Mouse (Mus musculus) E14TG2a.4 (cell line): ENCODE measurements around the gene Oasl1.

Experiments
- CTCF ChIP-seq: conservative IDR thresholded peaks from 2 replicates; pipeline ENCODE4 v1.5.1; 2014; ENCODE audit warnings: low read length
- NANOG ChIP-seq: IDR thresholded peaks from 2 replicates; pipeline ENCODE4 v1.6.1; 2014; ENCODE audit warnings: borderline replicate concordance, low read length, mixed read lengths
- POU5F1 ChIP-seq: IDR thresholded peaks from 2 replicates; pipeline ENCODE4 v1.6.1; 2014; ENCODE audit warnings: low read length, borderline replicate concordance

DNA sequence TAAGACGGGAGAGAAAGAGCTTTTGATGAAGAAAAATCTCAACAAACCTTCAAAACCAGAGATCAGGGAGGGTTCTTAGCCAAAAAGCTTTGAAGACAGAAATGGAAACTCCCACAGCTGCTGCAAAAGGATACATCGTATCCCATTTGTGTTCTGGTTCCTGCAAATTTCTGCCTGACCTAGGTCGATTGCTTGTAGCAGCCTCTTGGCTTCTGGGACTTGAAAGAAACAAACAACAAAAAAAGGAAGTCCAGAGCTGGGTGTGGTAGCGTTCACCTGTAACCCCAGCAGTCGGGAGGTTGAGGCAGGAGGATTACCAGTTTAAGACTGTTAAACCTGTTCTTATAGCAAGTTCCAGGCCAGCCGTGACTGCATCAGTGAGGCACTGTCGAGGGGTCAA lies 24.2 kb upstream of the Oasl1 start:
- no peak for TF ChIP-seq CTCF
- no peak for TF ChIP-seq NANOG
- TF ChIP-seq POU5F1: no peak
